Mouse (Mus musculus) stomach, embryonic 14.5 days (tissue): ENCODE results near the gene Dolk. TPM values are rescaled to one million over a fixed set of nuclear protein-coding genes. Genes with fewer than 3 reads are reported as not detected.
A peak's percentile ranks its signal among the peaks of the same experiment; 100 is the strongest.

Experiments used
- ATAC-seq: fragments of 200-750 bp; cut with Nextera tagmentation; 2 replicates; pipeline ENCODE4 v1.8.0; 2017; ENCODE audit warnings: low read depth, moderate TSS enrichment; ENCODE audit not compliant: insufficient number of reproducible peaks, insufficient read depth, low FRiP score
- H3K27ac ChIP-seq: fragments of 300-500 bp; sonication (generic); 2 replicates; pipeline ENCODE4 v1.5.1; 2014; ENCODE audit warnings: mild to moderate bottlenecking, low read length, moderate library complexity, mixed read lengths
- H3K27me3 ChIP-seq: fragments of 300-500 bp; sonication (generic); 2 replicates; pipeline ENCODE4 v1.6.1; 2014; ENCODE audit warnings: low read length, control low read depth, mixed read lengths; ENCODE audit not compliant: control insufficient read depth, insufficient read depth
- H3K36me3 ChIP-seq: fragments of 300-500 bp; sonication (generic); 2 replicates; pipeline ENCODE4 v1.6.1; 2014; ENCODE audit warnings: mild to moderate bottlenecking, control low read depth, low read length, moderate library complexity, mixed read lengths; ENCODE audit not compliant: control insufficient read depth, insufficient read depth
- H3K4me1 ChIP-seq: fragments of 300-500 bp; sonication (generic); 2 replicates; pipeline ENCODE4 v1.6.1; 2014; ENCODE audit warnings: low read length, control low read depth, mixed read lengths; ENCODE audit not compliant: control insufficient read depth, insufficient read depth
- H3K4me2 ChIP-seq: fragments of 300-500 bp; sonication (generic); replicated peaks from 2 replicates; pipeline ENCODE4 v1.6.1; 2014; ENCODE audit warnings: low read depth, low read length, control low read depth
- H3K4me3 ChIP-seq: fragments of 300-500 bp; sonication (generic); 2 replicates; pipeline ENCODE4 v1.5.1; 2014; ENCODE audit warnings: low read depth, low read length, control low read depth
- H3K9ac ChIP-seq: fragments of 300-500 bp; sonication (generic); replicated peaks from 2 replicates; pipeline ENCODE4 v1.6.1; 2014; ENCODE audit warnings: low read depth, mild to moderate bottlenecking, control low read depth, low read length, moderate library complexity, mixed read lengths
- H3K9me3 ChIP-seq: fragments of 300-500 bp; sonication (generic); 2 replicates; pipeline ENCODE4 v1.6.1; 2016; ENCODE audit warnings: low read depth, low read length, control low read depth; ENCODE audit not compliant: control insufficient read depth
- WGBS: fragments of 180-500 bp; shearing (Covaris S2); extraction: QIAGEN DNeasy Blood & Tissue Kit; methylation state at CpG from one replicate; pipeline ENCODE4 v1.1.7; 2014; 5-methylcytosine and 5-hydroxymethylcytosine counted together
- polyA plus RNA-seq: library from polyadenylated mRNA; unstranded; fragments of >200 nt; fragmentation: Nextera tagmentation; extraction: Ambion mirVana; gene quantifications from 2 replicates; pipeline ENCODE4 v1.2.1, GENCODE M21; 2014

Gene Dolk
- 30.6 and 32.0 TPM in 2 replicates for polyA plus RNA-seq

DNA sequence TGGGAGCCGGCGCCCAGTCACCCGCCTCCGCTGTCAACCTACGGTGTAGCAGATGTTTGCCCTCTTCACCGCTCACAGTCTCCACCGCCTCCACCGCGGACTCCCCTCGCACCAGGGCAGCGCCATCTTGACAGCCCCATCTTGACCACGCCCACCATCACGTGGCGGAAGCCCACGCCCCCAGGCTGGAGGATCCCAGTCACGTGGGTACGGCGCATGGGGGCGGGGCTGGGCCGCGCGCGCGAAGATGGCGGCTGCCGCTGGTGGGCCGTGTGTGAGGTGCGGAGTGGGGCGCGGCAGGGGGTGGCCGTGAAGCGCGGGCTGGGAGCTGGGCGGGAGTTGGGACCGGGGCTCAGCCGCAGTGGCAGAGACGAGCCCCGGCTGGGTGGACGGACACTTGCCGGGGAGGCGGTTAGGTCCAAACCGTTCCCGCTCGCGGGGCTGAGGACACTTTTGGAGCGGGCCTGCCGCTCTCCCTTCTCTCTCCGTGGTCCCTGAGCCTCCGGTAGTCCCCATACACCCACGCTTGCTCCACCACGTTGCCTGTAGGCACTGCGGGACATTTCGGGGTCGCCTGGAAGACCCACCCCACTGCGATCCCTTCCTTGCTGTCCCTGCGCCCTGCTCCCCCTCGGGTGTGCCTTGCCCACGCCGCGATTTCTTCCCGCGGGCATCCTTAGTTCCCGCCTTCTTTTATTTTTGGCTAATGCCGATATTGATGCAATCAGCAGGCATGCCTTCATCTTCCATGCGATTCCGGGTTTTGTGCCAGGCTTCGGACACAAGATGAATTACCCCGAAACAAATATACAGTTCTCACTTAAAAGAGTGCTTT is at the start of gene Dolk, which contains the start of gene Nup188:
Dolk (minus strand) TSS at position 143 of the 835 bp plus-strand sequence.
Nup188 (plus strand) TSS at position 206 of the 835 bp plus-strand sequence.
- H3K27me3 ChIP-seq: no peaks in the 10 kb centered on the region
- H3K36me3 ChIP-seq: no peaks in the 10 kb centered on the region
- no peaks in the 10 kb centered on the region for H3K9me3 ChIP-seq
- peaks cover 15% of the 10 kb centered on the region for H3K4me1 ChIP-seq
- peak within 1 kb of the TSS; percentile 78 for H3K4me2 ChIP-seq
- peak; percentile 92 for ATAC-seq
- peak within 1 kb of the TSS; percentile 89 for H3K9ac ChIP-seq
- peak within 1 kb of the TSS; percentile 79 for H3K27ac ChIP-seq
- peak within 1 kb of the TSS; percentile 90 for H3K4me3 ChIP-seq
- WGBS: under 1% methylated on average over 66 of the region's 68 CpGs

DNA sequence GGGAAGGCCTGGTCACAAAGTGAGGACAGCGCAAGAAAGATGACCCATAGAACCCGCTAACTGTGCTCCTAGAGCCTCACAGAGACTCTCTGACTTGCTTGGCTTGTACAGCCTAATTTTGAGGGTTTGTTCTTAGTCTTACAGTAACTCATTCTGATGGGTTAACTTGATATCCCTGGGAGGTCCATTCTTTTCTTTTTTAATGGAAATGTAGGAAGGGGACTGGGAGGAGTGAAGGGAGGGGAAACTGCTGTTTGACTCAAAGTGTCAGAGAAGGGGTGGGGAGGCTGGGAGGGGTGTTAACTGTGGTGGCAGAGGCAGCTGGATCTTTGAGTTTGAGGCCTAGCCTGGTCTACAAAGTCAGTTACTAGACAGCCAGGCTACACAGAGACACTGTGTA is 49.2 kb upstream of the Dolk start:
- H3K27me3 ChIP-seq: no peaks in the 10 kb centered on the region
- H3K4me2 ChIP-seq: no peak overlapping the region
- no peak overlapping the region for H3K4me3 ChIP-seq
- H3K9ac ChIP-seq: no peak overlapping the region
- peaks cover 76% of the 10 kb centered on the region for H3K36me3 ChIP-seq
- no peak overlapping the region for H3K27ac ChIP-seq
- H3K9me3 ChIP-seq: no peaks in the 10 kb centered on the region
- WGBS: 88% methylated on average over 2 of the region's 2 CpGs
- no peak for ATAC-seq
- H3K4me1 ChIP-seq: no peaks in the 10 kb centered on the region

DNA sequence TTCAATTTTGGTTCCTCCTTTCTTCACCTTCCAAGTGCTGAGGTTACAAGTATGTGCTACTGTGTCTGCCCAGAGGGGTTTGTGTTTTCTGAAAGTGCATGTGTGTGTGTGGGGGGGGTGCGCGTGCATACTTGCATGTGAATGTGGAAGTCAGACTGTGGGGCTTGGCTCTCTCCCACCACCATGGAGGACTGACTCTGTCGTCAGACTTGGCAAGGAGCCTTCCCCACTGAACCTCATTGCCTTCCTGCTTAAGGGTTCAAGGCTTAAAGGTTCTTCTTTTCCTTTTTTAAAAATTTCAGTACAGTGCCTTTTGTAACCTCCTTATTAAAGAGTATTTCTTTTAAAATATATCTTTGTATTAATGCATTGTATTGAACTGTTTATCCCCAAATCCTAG is 42.7 kb upstream of the Dolk start:
- Histone ChIP-seq H3K27ac (no peak overlapping the region), H3K4me3 (no peak overlapping the region), H3K4me2 (no peak overlapping the region), H3K36me3 (peaks cover 76% of the 10 kb centered on the region), H3K4me1 (no peaks in the 10 kb centered on the region), H3K9me3 (no peaks in the 10 kb centered on the region), H3K9ac (no peak overlapping the region), H3K27me3 (no peaks in the 10 kb centered on the region)
- no peak for ATAC-seq
- 89% methylated on average over 3 of the region's 3 CpGs for whole genome bisulfite sequencing

- Histone ChIP-seq H3K4me2 (no peak overlapping the region), H3K4me3 (no peak overlapping the region), H3K9ac (no peak overlapping the region), H3K4me1 (no peaks in the 10 kb centered on the region), H3K36me3 (peaks cover 72% of the 10 kb centered on the region), H3K27me3 (no peaks in the 10 kb centered on the region), H3K27ac (no peak overlapping the region), H3K9me3 (no peaks in the 10 kb centered on the region)
- ATAC-seq: no peak
- WGBS: 91% methylated on average over 7 of the region's 7 CpGs
Observed at GRCm38 (mm10) chr2:30327276-30327675, 41.1 kb upstream of the Dolk start.

DNA sequence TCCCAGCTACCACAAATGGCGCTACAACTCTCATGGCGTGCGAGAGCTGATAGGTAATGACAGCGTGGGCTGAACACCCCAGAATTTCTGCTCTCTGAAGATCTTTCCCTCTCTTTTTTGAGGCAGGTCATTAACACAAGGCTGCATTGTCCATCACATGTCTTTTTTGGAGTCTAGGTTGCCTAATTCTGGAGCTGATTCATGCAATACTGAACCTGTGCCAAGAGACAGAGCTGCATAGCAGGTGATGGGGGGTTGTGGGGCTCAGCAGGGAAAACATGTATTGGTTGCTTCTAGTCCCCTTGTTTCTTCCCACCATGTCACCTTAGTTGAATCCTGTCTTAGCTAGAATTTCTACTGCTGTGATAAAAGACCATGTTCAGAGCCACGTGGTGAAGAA is 39.2 kb upstream of the Dolk start:
- Histone ChIP-seq H3K9ac (no peak overlapping the region), H3K27me3 (no peaks in the 10 kb centered on the region), H3K4me3 (no peak overlapping the region), H3K9me3 (no peaks in the 10 kb centered on the region), H3K36me3 (peaks cover 79% of the 10 kb centered on the region), H3K4me2 (no peak overlapping the region), H3K4me1 (no peaks in the 10 kb centered on the region), H3K27ac (no peak overlapping the region)
- 93% methylated on average over 5 of the region's 5 CpGs for WGBS
- no peak for ATAC-seq

DNA sequence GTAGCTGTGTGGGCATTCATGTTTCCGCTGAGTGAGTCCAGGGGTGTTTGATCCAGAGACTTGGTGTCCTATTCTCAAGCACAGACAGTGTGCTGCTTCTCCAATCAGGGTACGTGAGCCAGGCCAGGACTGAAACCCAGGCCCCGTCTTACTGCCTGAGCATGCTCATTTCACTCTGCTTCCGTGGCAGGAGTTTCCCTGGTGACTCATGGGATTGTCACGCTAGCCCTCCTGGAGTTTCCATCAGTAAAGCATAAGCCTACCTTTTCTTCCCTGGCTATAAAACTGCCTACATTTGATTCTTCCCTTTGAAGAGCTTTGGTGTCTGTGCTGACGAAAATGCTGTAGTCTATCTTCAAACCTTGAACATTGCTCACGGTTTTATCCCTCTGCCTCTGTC is 37.0 kb upstream of the Dolk start:
- 91% methylated on average over 7 of the region's 7 CpGs for WGBS
- Histone ChIP-seq H3K27ac (no peak overlapping the region), H3K4me3 (no peak overlapping the region), H3K27me3 (no peaks in the 10 kb centered on the region), H3K4me1 (no peaks in the 10 kb centered on the region), H3K36me3 (peaks cover 80% of the 10 kb centered on the region), H3K9me3 (no peaks in the 10 kb centered on the region), H3K4me2 (no peak overlapping the region), H3K9ac (no peak overlapping the region)
- ATAC-seq: no peak

DNA sequence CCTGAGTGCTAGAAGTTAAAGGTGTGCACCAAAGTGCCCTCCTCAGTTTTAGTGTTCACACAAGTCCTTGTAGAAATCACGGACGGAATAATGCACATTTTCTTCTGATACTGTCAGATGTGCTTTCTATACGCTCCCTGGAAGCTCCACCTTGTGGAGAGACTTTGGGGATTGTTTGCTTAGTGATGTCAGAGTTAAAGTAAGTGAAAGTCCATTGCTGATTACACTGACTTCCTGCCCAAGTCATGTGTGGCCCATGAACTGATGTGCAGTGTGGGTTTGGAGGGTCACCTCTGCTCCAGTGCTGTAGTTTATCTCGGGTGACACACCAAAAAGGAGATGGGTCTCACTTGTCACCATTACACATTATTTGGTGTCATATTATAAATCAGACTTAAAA is 33.1 kb upstream of the Dolk start:
- Histone ChIP-seq H3K9ac (no peak overlapping the region), H3K9me3 (no peaks in the 10 kb centered on the region), H3K4me1 (no peaks in the 10 kb centered on the region), H3K27me3 (no peaks in the 10 kb centered on the region), H3K27ac (no peak overlapping the region), H3K36me3 (peaks cover 79% of the 10 kb centered on the region), H3K4me3 (no peak overlapping the region), H3K4me2 (no peak overlapping the region)
- WGBS: 81% methylated on average over 4 of the region's 4 CpGs
- ATAC-seq: no peak

DNA sequence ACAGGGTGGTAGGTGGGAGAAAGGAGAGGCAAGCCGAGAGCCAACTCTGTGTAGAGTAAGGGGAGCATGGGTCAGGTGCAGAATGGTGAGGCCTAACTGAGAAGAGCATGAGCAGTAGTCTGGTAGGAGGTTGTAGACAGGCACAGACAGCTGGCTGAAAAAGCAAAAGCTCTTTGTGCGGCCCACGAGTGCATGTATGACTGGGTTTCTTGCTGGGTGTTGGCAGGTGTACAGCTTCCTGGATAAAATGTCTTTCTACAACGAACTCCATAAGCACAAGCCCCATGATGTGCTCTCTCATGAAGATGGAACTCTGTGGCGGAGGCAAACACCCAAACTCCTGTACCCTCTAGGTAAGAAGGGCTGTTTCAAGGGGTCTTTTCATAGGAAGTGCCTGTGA is 30.8 kb upstream of the Dolk start:
- Histone ChIP-seq H3K4me3 (no peak overlapping the region), H3K4me1 (no peaks in the 10 kb centered on the region), H3K9me3 (no peaks in the 10 kb centered on the region), H3K4me2 (no peak overlapping the region), H3K27ac (no peak overlapping the region), H3K36me3 (peaks cover 84% of the 10 kb centered on the region), H3K27me3 (no peaks in the 10 kb centered on the region), H3K9ac (no peak overlapping the region)
- 91% methylated on average over 5 of the region's 5 CpGs for WGBS
- no peak for ATAC-seq

- no peak overlapping the region for H3K4me2 ChIP-seq
- WGBS: 92% methylated on average over 4 of the region's 4 CpGs
- no peak for ATAC-seq
- no peak overlapping the region for H3K9ac ChIP-seq
- no peaks in the 10 kb centered on the region for H3K9me3 ChIP-seq
- no peaks in the 10 kb centered on the region for H3K27me3 ChIP-seq
- no peak overlapping the region for H3K27ac ChIP-seq
- H3K4me1 ChIP-seq: no peaks in the 10 kb centered on the region
- H3K4me3 ChIP-seq: no peak overlapping the region
- H3K36me3 ChIP-seq: peaks cover 83% of the 10 kb centered on the region
Observed at GRCm38 (mm10) chr2:30316136-30316535, 30.0 kb upstream of the Dolk start.
